Mouse (Mus musculus): ENCODE results near the gene Rdh16f1. TPM values are rescaled to one million over a fixed set of nuclear protein-coding genes. Genes with fewer than 3 reads are reported as not detected.
"Not testable (repeated sequence)": the region's sequence is repeated elsewhere in the genome, so short reads cannot be mapped to it uniquely, and the experiment has no call there.

Gene Rdh16f1
- polyA plus RNA-seq, 1 experiment from 2014 or later = not detected

DNA sequence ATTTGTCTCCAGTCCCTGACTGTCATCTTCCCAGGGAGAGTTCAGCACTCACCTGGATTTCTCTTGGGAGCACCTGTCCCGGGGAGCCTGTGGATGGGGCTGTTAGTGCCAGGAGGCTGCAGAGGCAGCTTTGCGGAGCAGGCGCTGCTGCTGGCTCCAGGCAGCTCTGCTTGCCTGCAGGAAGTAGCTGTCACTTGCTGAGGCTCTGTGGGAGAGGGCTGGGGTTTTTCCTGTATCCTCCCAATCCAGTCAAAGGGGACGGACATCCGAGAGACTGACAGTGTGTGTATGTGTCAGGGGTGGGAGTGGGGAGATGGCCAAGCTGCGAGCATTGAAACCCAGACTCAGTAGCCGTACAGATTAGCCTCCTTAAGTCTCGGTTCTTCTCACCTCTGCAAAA, 8.0 kb upstream of the Rdh16f1 start, which contains the start of gene Gpr182:
Gene Gpr182 (minus strand): TSS at position 185 of the 400 bp plus-strand sequence.
- Histone ChIP-seq H3K4me3 (no peak within 1 kb of the TSS), H3K9ac (no peak within 1 kb of the TSS), H3K9me3 (no peaks in the 10 kb centered on the region), H3K4me1 (replicated peaks) (peaks cover 16% of the 10 kb centered on the region), H3K27me3 (no peaks in the 10 kb centered on the region), H3K36me3 (peaks cover 17% of the 10 kb centered on the region), H3K27ac (no peak within 1 kb of the TSS), H3K4me2 (peak within 1 kb of the TSS; percentile 47)
- no peak for ATAC-seq (ENCODE audit: low FRiP score)
- 59% methylated on average over 8 of the region's 8 CpGs for WGBS

- no peaks in the 10 kb centered on the region for H3K36me3 ChIP-seq
- WGBS = 75% methylated on average over 6 of the region's 6 CpGs
- H3K27me3 ChIP-seq = no peaks in the 10 kb centered on the region
- H3K4me1 ChIP-seq (replicated peaks) = peaks cover 4% of the 10 kb centered on the region; the same call in 1 of the 2 replicates
- ATAC-seq (ENCODE audit: low FRiP score) = no peak
- no peak overlapping the region for H3K4me3 ChIP-seq
- H3K9me3 ChIP-seq = no peaks in the 10 kb centered on the region
- no peak overlapping the region for H3K9ac ChIP-seq
- no peak overlapping the region for H3K4me2 ChIP-seq
- H3K27ac ChIP-seq = no peak overlapping the region
These were observed 4.9 kb upstream of the Rdh16f1 start for GRCm38 (mm10) chr10:127754566-127755166.

GRCm38 (mm10) chr10:127755246-127755645, 4.3 kb upstream of the Rdh16f1 start:
- ATAC-seq (ENCODE audit: low FRiP score) = no peak
- 89% methylated on average over 3 of the region's 3 CpGs for WGBS

GRCm38 (mm10) chr10:127755770-127756468, 3.7 kb upstream of the Rdh16f1 start:
- Histone ChIP-seq H3K27ac (no peak overlapping the region), H3K4me2 (peak overlapping the region; percentile 32), H3K4me3 (no peak overlapping the region), H3K9me3 (no peaks in the 10 kb centered on the region), H3K4me1 (replicated peaks) (no peaks in the 10 kb centered on the region), H3K36me3 (no peaks in the 10 kb centered on the region), H3K9ac (no peak overlapping the region), H3K27me3 (no peaks in the 10 kb centered on the region)
- no peak for ATAC-seq (ENCODE audit: low FRiP score)
- 55% methylated on average over 18 of the region's 18 CpGs for whole genome bisulfite sequencing

More at GRCm38 (mm10) chr10:127755246-127755645, 4.3 kb upstream of the Rdh16f1 start:
- Histone ChIP-seq H3K4me2 (no peak overlapping the region), H3K9me3 (no peaks in the 10 kb centered on the region), H3K4me1 (replicated peaks) (no peaks in the 10 kb centered on the region; the same call in 1 of the 2 replicates), H3K4me3 (no peak overlapping the region), H3K27ac (no peak overlapping the region), H3K9ac (no peak overlapping the region), H3K36me3 (no peaks in the 10 kb centered on the region), H3K27me3 (no peaks in the 10 kb centered on the region)

GRCm38 (mm10) chr10:127762926-127763325, 3.3 kb downstream of the Rdh16f1 start:
- not testable (repeated sequence) for ATAC-seq (ENCODE audit: low FRiP score); H3K9ac ChIP-seq; H3K4me2 ChIP-seq; H3K27me3 ChIP-seq; H3K27ac ChIP-seq; H3K4me3 ChIP-seq; H3K4me1 ChIP-seq (replicated peaks); H3K9me3 ChIP-seq; H3K36me3 ChIP-seq
- WGBS = 92% methylated on average over 10 of the region's 10 CpGs

DNA sequence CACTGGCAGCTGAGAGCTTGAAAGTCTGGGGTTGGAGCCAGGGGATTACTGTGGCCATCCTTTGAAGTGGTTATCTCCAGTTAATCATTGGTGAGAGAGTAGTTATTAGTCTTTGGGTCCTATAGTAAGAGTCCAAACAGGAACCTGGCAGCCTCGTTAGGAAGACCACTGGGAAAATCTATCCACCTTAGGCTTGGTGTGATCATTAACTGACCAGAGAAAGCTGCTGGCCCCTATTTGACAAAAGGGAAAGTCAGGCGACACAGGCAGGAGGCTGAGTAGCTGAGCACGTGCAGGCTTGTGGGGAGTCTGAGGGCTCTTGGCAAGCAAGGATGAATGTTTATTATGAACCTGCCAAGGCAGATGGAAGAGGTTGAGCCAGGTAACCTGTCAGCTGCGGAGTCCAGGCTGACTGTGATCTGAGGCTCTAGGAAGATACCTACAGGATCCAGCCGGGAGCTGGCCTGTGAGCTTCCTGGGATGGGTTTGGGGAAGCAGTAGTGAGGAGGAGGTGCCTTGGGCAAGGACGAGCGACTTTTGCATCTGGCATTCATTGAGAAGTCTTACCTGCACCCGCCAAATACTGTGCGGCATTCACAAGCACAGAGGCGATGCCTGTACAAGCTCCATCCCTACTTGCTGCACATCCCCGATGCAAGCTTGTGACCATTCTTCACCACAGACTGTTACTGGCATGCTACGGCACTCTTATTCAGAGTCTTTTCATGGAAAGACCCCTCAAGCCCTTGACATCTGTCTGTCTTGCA, 4.5 kb downstream of the Rdh16f1 start:
- 69% methylated on average over 12 of the region's 12 CpGs for WGBS
- no peaks in the 10 kb centered on the region for H3K27me3 ChIP-seq
- no peaks in the 10 kb centered on the region for H3K36me3 ChIP-seq
- H3K4me3 ChIP-seq = no peak overlapping the region
- no peak overlapping the region for H3K9ac ChIP-seq
- no peak for ATAC-seq (ENCODE audit: low FRiP score)
- no peak overlapping the region for H3K27ac ChIP-seq
- no peak overlapping the region for H3K4me2 ChIP-seq
- H3K9me3 ChIP-seq = no peaks in the 10 kb centered on the region
- H3K4me1 ChIP-seq (replicated peaks) = no peaks in the 10 kb centered on the region

- Histone ChIP-seq H3K9me3 (no peaks in the 10 kb centered on the region), H3K4me1 (replicated peaks) (no peaks in the 10 kb centered on the region), H3K4me2 (no peak overlapping the region), H3K27ac (no peak overlapping the region), H3K9ac (no peak overlapping the region), H3K27me3 (no peaks in the 10 kb centered on the region), H3K4me3 (no peak overlapping the region), H3K36me3 (no peaks in the 10 kb centered on the region)
- 91% methylated on average over 1 of the region's 1 CpGs for WGBS
- no peak for ATAC-seq (ENCODE audit: low FRiP score)
These were observed 7.0 kb downstream of the Rdh16f1 start for GRCm38 (mm10) chr10:127766564-127766963.

- H3K9me3 ChIP-seq = no peaks in the 10 kb centered on the region
- H3K36me3 ChIP-seq = no peaks in the 10 kb centered on the region
- 93% methylated on average over 2 of the region's 2 CpGs for WGBS
- ATAC-seq (ENCODE audit: low FRiP score) = no peak
- no peaks in the 10 kb centered on the region for H3K4me1 ChIP-seq (replicated peaks)
- no peak within 1 kb of the TSS for H3K4me3 ChIP-seq
- no peak within 1 kb of the TSS for H3K27ac ChIP-seq
- H3K9ac ChIP-seq = no peak within 1 kb of the TSS
- H3K4me2 ChIP-seq = no peak within 1 kb of the TSS
- H3K27me3 ChIP-seq = no peaks in the 10 kb centered on the region
These were observed 16.4 kb downstream of the Rdh16f1 start, which contains the start of gene Rdh9 for GRCm38 (mm10) chr10:127776011-127776410. TSS of gene Rdh9 (plus strand) at chr10:127776386.

DNA sequence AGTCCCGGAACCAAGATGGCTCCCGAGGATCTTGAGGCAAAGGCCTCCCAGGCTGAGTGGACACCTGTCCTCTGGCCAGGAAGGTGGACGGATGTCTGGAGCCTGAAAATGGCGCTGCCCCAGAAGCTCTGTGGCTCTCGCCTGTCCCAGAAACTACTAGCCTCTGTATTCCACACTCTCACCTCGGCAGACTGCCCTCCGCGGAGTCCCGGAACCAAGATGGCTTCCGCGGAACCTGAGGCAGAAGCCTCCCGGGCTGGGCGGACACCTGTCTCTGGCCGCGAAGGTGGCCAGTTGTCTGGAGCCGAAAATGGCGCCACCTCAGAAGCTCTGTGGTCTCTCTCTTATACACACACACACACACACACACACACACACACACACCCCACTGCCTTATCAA, 22.7 kb downstream of the Rdh16f1 start:
- not testable (repeated sequence) for ATAC-seq (ENCODE audit: low FRiP score)

DNA sequence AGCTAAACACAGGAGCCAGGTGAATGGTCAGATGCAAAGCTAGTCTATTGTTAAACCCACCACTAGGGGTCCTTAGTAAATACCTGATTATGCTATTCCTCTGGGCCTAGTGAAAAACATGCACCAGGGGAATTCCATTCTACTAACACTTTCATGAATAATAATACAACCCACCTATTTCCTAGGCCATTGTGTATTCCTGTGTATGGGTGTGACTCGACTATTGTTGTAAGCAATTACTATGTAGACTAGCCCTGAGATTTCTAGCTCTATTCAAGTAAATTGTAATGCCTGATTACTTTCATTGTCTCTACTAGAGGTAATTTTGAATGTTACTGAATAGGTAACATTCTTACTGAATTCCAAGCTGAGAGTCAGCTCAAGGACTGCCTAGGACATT, 25.8 kb downstream of the Rdh16f1 start:
- 76% methylated on average over 1 of the region's 1 CpGs for WGBS

More for the DNA sequence above, 22.7 kb downstream of the Rdh16f1 start:
- not testable (repeated sequence) for H3K9me3 ChIP-seq; H3K36me3 ChIP-seq; H3K27me3 ChIP-seq; H3K4me1 ChIP-seq (replicated peaks); H3K9ac ChIP-seq; H3K27ac ChIP-seq; H3K4me2 ChIP-seq; H3K4me3 ChIP-seq
- 94% methylated on average over 17 of the region's 17 CpGs for WGBS

GRCm38 (mm10) chr10:127799295-127799694, 39.7 kb downstream of the Rdh16f1 start:
- Histone ChIP-seq H3K9ac (no peak overlapping the region), H3K36me3 (no peaks in the 10 kb centered on the region), H3K9me3 (peaks cover 5% of the 10 kb centered on the region), H3K27ac (no peak overlapping the region), H3K4me1 (replicated peaks) (no peaks in the 10 kb centered on the region), H3K4me2 (no peak overlapping the region), H3K4me3 (no peak overlapping the region), H3K27me3 (no peaks in the 10 kb centered on the region)
- WGBS = 86% methylated on average over 1 of the region's 1 CpGs
- no peak for ATAC-seq (ENCODE audit: low FRiP score)

More for the DNA sequence above, 25.8 kb downstream of the Rdh16f1 start:
- H3K27ac ChIP-seq; H3K27me3 ChIP-seq; ATAC-seq (ENCODE audit: low FRiP score); H3K4me1 ChIP-seq (replicated peaks); H3K4me2 ChIP-seq; H3K9ac ChIP-seq; H3K4me3 ChIP-seq; H3K36me3 ChIP-seq; H3K9me3 ChIP-seq: not testable (repeated sequence)

- peaks cover 5% of the 10 kb centered on the region for H3K9me3 ChIP-seq
- no peak within 1 kb of the TSS for H3K4me3 ChIP-seq
- H3K4me1 ChIP-seq (replicated peaks) = no peaks in the 10 kb centered on the region
- no peak within 1 kb of the TSS for H3K9ac ChIP-seq
- no peaks in the 10 kb centered on the region for H3K36me3 ChIP-seq
- H3K4me2 ChIP-seq = no peak within 1 kb of the TSS
- no peaks in the 10 kb centered on the region for H3K27me3 ChIP-seq
- no peak for ATAC-seq (ENCODE audit: low FRiP score)
- H3K27ac ChIP-seq = no peak within 1 kb of the TSS
- 91% methylated on average over 6 of the region's 6 CpGs for WGBS
These were observed 41.3 kb downstream of the Rdh16f1 start, which contains the start of gene Rdh16 for GRCm38 (mm10) chr10:127800891-127801290. TSS of gene Rdh16 (plus strand) at chr10:127801152.
